10 mouse cellular contexts compared by ENCODE assay signal in genomic region chr3:129202871-129203740, GRCm38 (mm10). TPM values are rescaled to one million over a fixed set of nuclear protein-coding genes. Genes with fewer than 3 reads are reported as not detected.
DNase-seq lines count a peak whose midpoint lies in the region; ATAC-seq lines count a peak whose summit lies in the region.
"Had no signal": no experiment of that assay in that cellular context is flagged by ENCODE, and none has a peak within 500 bp of the region (broad histone marks: within the 10 kb centered on the region; RNA-seq: fewer than 3 reads in every experiment).

No protein-coding gene starts in this region.

- H3K27ac ChIP-seq in heart, embryonic 15.5 days = no peak overlapping the region
- H3K27ac ChIP-seq in forebrain, embryonic 14.5 days (ENCODE audit: low read depth, low read length) = no peak overlapping the region
- no peak overlapping the region for H3K27ac ChIP-seq in midbrain, embryonic 15.5 days

- H3K4me1 ChIP-seq in heart, embryonic 15.5 days (replicated peaks) = peaks cover 32% of the 10 kb centered on the region
- peaks cover 9% of the 10 kb centered on the region for H3K4me1 ChIP-seq in forebrain, embryonic 14.5 days (ENCODE audit: control insufficient read depth, insufficient read depth, low read length)
- peaks cover 21% of the 10 kb centered on the region for H3K4me1 ChIP-seq in midbrain, embryonic 15.5 days

- H3K4me2 ChIP-seq in heart, embryonic 15.5 days = peak overlapping the region; percentile 84; the same call in 1 of the 2 replicates
- no peak overlapping the region for H3K4me2 ChIP-seq in forebrain, embryonic 14.5 days (ENCODE audit: low read length)
- H3K4me2 ChIP-seq in midbrain, embryonic 15.5 days = peak overlapping the region; percentile 73

- peak overlapping the region; percentile 49; the same call in 1 of the 2 replicates for H3K4me3 ChIP-seq in heart, embryonic 15.5 days
- H3K4me3 ChIP-seq in forebrain, embryonic 14.5 days (ENCODE audit: low read depth, low read length) = no peak overlapping the region
- no peak overlapping the region; the same call in 1 of the 2 replicates for H3K4me3 ChIP-seq in midbrain, embryonic 15.5 days

- peaks cover 93% of the 10 kb centered on the region for H3K27me3 ChIP-seq in heart, embryonic 15.5 days
- H3K27me3 ChIP-seq in forebrain, embryonic 14.5 days (replicated peaks; ENCODE audit: control insufficient read depth, insufficient read depth, low read length) = peaks cover 86% of the 10 kb centered on the region
- peaks cover 78% of the 10 kb centered on the region for H3K27me3 ChIP-seq in midbrain, embryonic 15.5 days (replicated peaks)

- WGBS in heart, embryonic 15.5 days = 10% methylated on average over 36 of the region's 36 CpGs
- 1% methylated on average over 36 of the region's 36 CpGs for WGBS in forebrain, embryonic 14.5 days
- WGBS in midbrain, embryonic 15.5 days = under 1% methylated on average over 36 of the region's 36 CpGs

- no peak for ATAC-seq in heart, embryonic 15.5 days (replicated peaks; ENCODE audit: insufficient number of reproducible peaks, insufficient read depth, low FRiP score, low read depth)
- ATAC-seq in forebrain, embryonic 14.5 days = no peak
- no peak for ATAC-seq in midbrain, embryonic 15.5 days (replicated peaks)

- DNase-seq in heart, postnatal 4 days = no peak
- peak; percentile 46 for DNase-seq in R1 (ENCODE audit: low read depth, low spot score)
- peak; percentile 15 for DNase-seq in forebrain, embryonic 14.5 days (ENCODE audit: low spot score)
- no peak for DNase-seq in thymus, postnatal 4 days
- no peak for DNase-seq in right cerebral cortex, adult 18-20 months
- DNase-seq in urinary bladder, postnatal 14 days (ENCODE audit: low spot score) = no peak
- DNase-seq: lung, postnatal 36 days had no signal

- H3K9ac ChIP-seq in heart, embryonic 15.5 days = no peak overlapping the region
- no peak overlapping the region for H3K9ac ChIP-seq in forebrain, embryonic 14.5 days (ENCODE audit: low read length)
- no peak overlapping the region for H3K9ac ChIP-seq in midbrain, embryonic 15.5 days

- H3K36me3 ChIP-seq in heart, embryonic 15.5 days = no peaks in the 10 kb centered on the region
- H3K36me3 ChIP-seq in forebrain, embryonic 14.5 days (ENCODE audit: control insufficient read depth, insufficient read depth, low read length) = no peaks in the 10 kb centered on the region
- no peaks in the 10 kb centered on the region for H3K36me3 ChIP-seq in midbrain, embryonic 15.5 days (replicated peaks)
- H3K36me3 ChIP-seq: G1E had no signal

- no peaks in the 10 kb centered on the region for H3K9me3 ChIP-seq in heart, embryonic 15.5 days (replicated peaks)
- H3K9me3 ChIP-seq in forebrain, embryonic 14.5 days (replicated peaks; ENCODE audit: control insufficient read depth, low read length) = no peaks in the 10 kb centered on the region
- H3K9me3 ChIP-seq in midbrain, embryonic 15.5 days = no peaks in the 10 kb centered on the region

RNA-seq across cellular contexts. Expression of gene Pitx2, which starts 3.4 kb away (rescaled TPM):
- 15.0 and 19.2 TPM in 2 replicates for polyA plus RNA-seq in heart, embryonic 15.5 days (2015; fragmentation: Nextera tagmentation; extraction: Ambion mirVana)
- total RNA-seq in heart, postnatal 4 days (2021) = 10 to 100 TPM in 1 of 2 experiments, 1 to 10 TPM in 1; 9.4 to 12.8 TPM
- 9.3 and 13.7 TPM in 2 replicates for polyA plus RNA-seq in forebrain, embryonic 14.5 days (2014; fragmentation: Nextera tagmentation; extraction: Ambion mirVana)
- polyA plus RNA-seq in midbrain, embryonic 15.5 days (2015; fragmentation: Nextera tagmentation; extraction: Ambion mirVana) = 41.0 and 60.5 TPM in 2 replicates
- polyA plus RNA-seq: G1E had no signal

Comparison
In these comparisons a context has a peak if more than half of its experiments do, and no peak if none do; other contexts are left out.
1. DNase-seq: peak in R1 (single experiment) and forebrain, embryonic 14.5 days (single experiment); none in heart, postnatal 4 days (single experiment), thymus, postnatal 4 days (single experiment), right cerebral cortex, adult 18-20 months (single experiment) and urinary bladder, postnatal 14 days (single experiment).